In the genomic region with DNA sequence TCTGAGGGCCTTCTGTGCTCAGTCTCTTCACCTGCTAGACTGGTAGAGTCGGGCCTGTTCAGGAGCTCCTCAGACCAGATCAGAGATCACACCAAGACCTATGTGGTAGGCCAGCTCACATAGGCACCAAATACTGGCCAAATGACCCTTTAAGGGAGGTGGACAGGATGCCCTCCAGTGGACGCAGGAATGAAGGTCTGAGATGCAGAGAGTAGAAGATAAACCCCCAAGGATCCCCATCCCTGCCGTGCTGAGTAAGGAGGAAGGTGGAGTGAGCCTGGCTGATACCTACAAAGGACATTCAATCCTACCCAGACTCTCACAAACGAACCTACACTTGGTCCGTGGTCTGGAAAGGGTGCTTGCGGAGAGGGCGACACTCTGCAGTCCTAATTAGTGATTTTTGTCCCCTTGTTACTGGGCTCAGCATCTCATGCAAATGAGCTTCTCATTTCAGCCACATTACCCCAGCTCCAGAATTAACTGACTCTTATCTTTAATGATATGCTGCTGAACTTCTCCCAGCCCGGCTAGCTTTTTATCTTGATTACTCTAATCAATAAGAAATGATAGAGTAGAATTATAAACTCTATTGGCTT, we compare ENCODE assay signal across 11 mouse cellular contexts. TPM values are rescaled to one million over a fixed set of nuclear protein-coding genes. Genes with fewer than 3 reads are reported as not detected.
A peak's percentile ranks its signal among the peaks of the same experiment; 100 is the strongest.
DNase-seq lines count a peak whose midpoint lies in the region; ATAC-seq and TF ChIP-seq lines count a peak whose summit lies in the region.
"Had no signal": no experiment of that assay in that cellular context is flagged by ENCODE, and none has a peak within 500 bp of the region (broad histone marks: within the 10 kb centered on the region; RNA-seq: fewer than 3 reads in every experiment).

No protein-coding gene starts in this region.

- H3K4me3 ChIP-seq in heart, embryonic 15.5 days = peak overlapping the region; percentile 51
- no peak overlapping the region for H3K4me3 ChIP-seq in neural tube, embryonic 11.5 days (ENCODE audit: low read depth, low read length)
- H3K4me3 ChIP-seq in intestine, postnatal 0 days (ENCODE audit: low read depth, low read length) = peak overlapping the region; percentile 47; the same call in 1 of the 2 replicates
- peak overlapping the region; percentile 37; the same call in 1 of the 2 replicates for H3K4me3 ChIP-seq in stomach, embryonic 15.5 days (replicated peaks)

- H3K9me3 ChIP-seq in heart, embryonic 15.5 days (replicated peaks) = no peaks in the 10 kb centered on the region
- no peaks in the 10 kb centered on the region for H3K9me3 ChIP-seq in neural tube, embryonic 11.5 days (ENCODE audit: control insufficient read depth, low read length)
- no peaks in the 10 kb centered on the region for H3K9me3 ChIP-seq in intestine, postnatal 0 days (ENCODE audit: control insufficient read depth)
- H3K9me3 ChIP-seq in stomach, embryonic 15.5 days = no peaks in the 10 kb centered on the region
- H3K9me3 ChIP-seq: neural tube, embryonic 12.5 days had no signal

- ATAC-seq in heart, embryonic 15.5 days (replicated peaks; ENCODE audit: insufficient number of reproducible peaks, insufficient read depth, low FRiP score, low read depth) = no peak
- no peak for ATAC-seq in neural tube, embryonic 11.5 days (ENCODE audit: insufficient read depth, low FRiP score, low TSS enrichment)
- ATAC-seq in intestine, postnatal 0 days = no peak
- ATAC-seq in stomach, embryonic 15.5 days (ENCODE audit: insufficient read depth, low FRiP score, low read depth) = no peak

- H3K27me3 ChIP-seq in heart, embryonic 15.5 days = peaks cover 88% of the 10 kb centered on the region
- H3K27me3 ChIP-seq in neural tube, embryonic 11.5 days (ENCODE audit: control insufficient read depth, insufficient read depth, low read length) = peaks cover 88% of the 10 kb centered on the region
- peaks cover 87% of the 10 kb centered on the region for H3K27me3 ChIP-seq in intestine, postnatal 0 days (replicated peaks; ENCODE audit: control insufficient read depth, insufficient read depth, low read length)
- peaks cover 85% of the 10 kb centered on the region for H3K27me3 ChIP-seq in stomach, embryonic 15.5 days (replicated peaks)

- H3K4me1 ChIP-seq in heart, embryonic 15.5 days (replicated peaks) = peaks cover 43% of the 10 kb centered on the region
- H3K4me1 ChIP-seq in neural tube, embryonic 11.5 days (ENCODE audit: control insufficient read depth, insufficient read depth, low read length) = peaks cover 14% of the 10 kb centered on the region
- H3K4me1 ChIP-seq in intestine, postnatal 0 days (replicated peaks; ENCODE audit: control insufficient read depth, insufficient read depth, low read length) = peaks cover 14% of the 10 kb centered on the region; the same call in 1 of the 2 replicates
- peaks cover 29% of the 10 kb centered on the region for H3K4me1 ChIP-seq in stomach, embryonic 15.5 days

- DNase-seq in heart, adult 9 months (ENCODE audit: low spot score in 2 of 2) = no peak
- DNase-seq in neural tube, embryonic 11.5 days (ENCODE audit: low spot score) = peak; percentile 36
- no peak for DNase-seq in neural tube, embryonic 10.5 days (ENCODE audit: extremely low spot score, low spot score)
- DNase-seq in layer of hippocampus, adult 9-11 months = no peak
- DNase-seq in urinary bladder, postnatal 4 days (ENCODE audit: low spot score in 2 of 2) = no peak
- DNase-seq: lung, embryonic 14.5 days; thymus, adult 18-20 months had no signal

- H3K27ac ChIP-seq in heart, embryonic 15.5 days = no peak overlapping the region
- H3K27ac ChIP-seq in neural tube, embryonic 11.5 days (ENCODE audit: low read depth, low read length) = no peak overlapping the region
- H3K27ac ChIP-seq in intestine, postnatal 0 days (ENCODE audit: low read depth, low read length) = no peak overlapping the region
- H3K27ac ChIP-seq in stomach, embryonic 15.5 days = no peak overlapping the region
- H3K27ac ChIP-seq: neural tube, embryonic 12.5 days had no signal

- no peak overlapping the region for H3K9ac ChIP-seq in heart, embryonic 15.5 days
- no peak overlapping the region for H3K9ac ChIP-seq in neural tube, embryonic 11.5 days (ENCODE audit: low read length)
- no peak overlapping the region for H3K9ac ChIP-seq in intestine, postnatal 0 days (ENCODE audit: low read depth, low read length)
- no peak overlapping the region for H3K9ac ChIP-seq in stomach, embryonic 15.5 days
- H3K9ac ChIP-seq: lung, embryonic 14.5 days; neural tube, embryonic 12.5 days had no signal

- no peaks in the 10 kb centered on the region for H3K36me3 ChIP-seq in heart, embryonic 15.5 days
- H3K36me3 ChIP-seq in neural tube, embryonic 11.5 days (ENCODE audit: control insufficient read depth, insufficient read depth, low read length) = no peaks in the 10 kb centered on the region
- H3K36me3 ChIP-seq in intestine, postnatal 0 days (ENCODE audit: control insufficient read depth, insufficient read depth) = no peaks in the 10 kb centered on the region
- no peaks in the 10 kb centered on the region for H3K36me3 ChIP-seq in stomach, embryonic 15.5 days
- H3K36me3 ChIP-seq: neural tube, embryonic 12.5 days had no signal

- H3K4me2 ChIP-seq in heart, embryonic 15.5 days = peak overlapping the region; percentile 89
- H3K4me2 ChIP-seq in neural tube, embryonic 11.5 days (ENCODE audit: low read depth) = no peak overlapping the region
- peak overlapping the region; percentile 73 for H3K4me2 ChIP-seq in intestine, postnatal 0 days (replicated peaks; ENCODE audit: low read depth)
- H3K4me2 ChIP-seq in stomach, embryonic 15.5 days = no peak overlapping the region; the same call in 1 of the 2 replicates

- WGBS in heart, embryonic 15.5 days = 3% methylated on average over 8 of the region's 8 CpGs
- WGBS in neural tube, embryonic 11.5 days = 1% methylated on average over 8 of the region's 8 CpGs
- WGBS in intestine, postnatal 0 days = 1% methylated on average over 8 of the region's 8 CpGs
- WGBS in stomach, embryonic 15.5 days = 3% methylated on average over 8 of the region's 8 CpGs

- TF ChIP-seq CTCF in intestine, postnatal 0 days (IDR thresholded peaks at IDR 0.05; ENCODE audit: low read depth) = peak; percentile 28; the same call in 1 of the 2 replicates

RNA-seq across cellular contexts. Expression of a gene that starts 50.6 kb away (rescaled TPM):
- polyA plus RNA-seq in heart, embryonic 15.5 days (2015; fragmentation: Nextera tagmentation; extraction: Ambion mirVana) = 17.0 and 20.1 TPM in 2 replicates
- polyA plus RNA-seq in neural tube, embryonic 11.5 days (2014; fragmentation: Nextera tagmentation; extraction: Ambion mirVana) = 16.8 and 19.5 TPM in 2 replicates
- 25.4 and 29.1 TPM in 2 replicates for polyA plus RNA-seq in intestine, postnatal 0 days (2015; fragmentation: Nextera tagmentation; extraction: Ambion mirVana)
- 13.0 and 13.2 TPM in 2 replicates for polyA plus RNA-seq in stomach, embryonic 15.5 days (2015; fragmentation: Nextera tagmentation; extraction: Ambion mirVana)

RNA-seq across cellular contexts. Expression of a gene that starts 50.8 kb away (rescaled TPM):
- not detected in 2 replicates for polyA plus RNA-seq in heart, embryonic 15.5 days (2015; fragmentation: Nextera tagmentation; extraction: Ambion mirVana)
- not detected in 2 replicates for polyA plus RNA-seq in neural tube, embryonic 11.5 days (2014; fragmentation: Nextera tagmentation; extraction: Ambion mirVana)
- polyA plus RNA-seq in intestine, postnatal 0 days (2015; fragmentation: Nextera tagmentation; extraction: Ambion mirVana) = not detected in 2 replicates
- 0.14 TPM in 1 of 2 replicates, not detected in the other for polyA plus RNA-seq in stomach, embryonic 15.5 days (2015; fragmentation: Nextera tagmentation; extraction: Ambion mirVana)
- polyA plus RNA-seq: lung, embryonic 14.5 days; neural tube, embryonic 12.5 days had no signal

Comparison
In these comparisons a context has a peak if more than half of its experiments do, and no peak if none do; other contexts are left out.
1. H3K4me2 ChIP-seq: peak in heart, embryonic 15.5 days (single experiment) and intestine, postnatal 0 days (single experiment); none in neural tube, embryonic 11.5 days (single experiment) and stomach, embryonic 15.5 days (single experiment).